Mouse (Mus musculus): ENCODE data around the gene Rras2. TPM values are rescaled to one million over a fixed set of nuclear protein-coding genes. Genes with fewer than 3 reads are reported as not detected.

Gene Rras2
- polyA plus RNA-seq, 1 experiment from 2014 or later, result 21.8 TPM

DNA sequence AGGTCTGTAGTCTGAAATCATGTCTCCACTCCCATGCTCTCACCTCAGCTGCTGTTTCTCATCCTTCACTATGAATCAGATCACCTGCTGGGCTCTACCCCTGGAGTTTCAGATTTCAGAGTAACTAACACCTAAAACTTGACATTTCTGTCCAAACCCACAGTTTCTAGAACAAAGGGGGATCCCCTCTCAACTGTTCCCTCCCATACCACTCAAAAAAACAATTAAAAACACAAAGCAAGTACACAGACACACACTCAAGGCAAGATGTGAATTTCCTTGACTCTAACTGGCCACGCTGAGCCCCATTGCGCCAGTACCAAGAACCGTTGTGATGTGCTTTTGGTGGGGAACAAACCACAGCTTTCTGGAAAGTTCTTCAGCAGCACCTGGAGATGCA lies 21.8 kb upstream of the Rras2 start:
- no peaks in the 10 kb centered on the region for H3K9me3 ChIP-seq
- H3K27me3 ChIP-seq, result no peaks in the 10 kb centered on the region
- H3K9ac ChIP-seq, result no peak overlapping the region
- 90% methylated on average over 3 of the region's 3 CpGs for WGBS
- H3K4me2 ChIP-seq (replicated peaks), result no peak overlapping the region
- no peak for ATAC-seq (ENCODE audit: low FRiP score, low read depth)
- H3K4me1 ChIP-seq, result no peaks in the 10 kb centered on the region
- no peak overlapping the region for H3K27ac ChIP-seq
- H3K36me3 ChIP-seq, result no peaks in the 10 kb centered on the region
- no peak overlapping the region for H3K4me3 ChIP-seq

DNA sequence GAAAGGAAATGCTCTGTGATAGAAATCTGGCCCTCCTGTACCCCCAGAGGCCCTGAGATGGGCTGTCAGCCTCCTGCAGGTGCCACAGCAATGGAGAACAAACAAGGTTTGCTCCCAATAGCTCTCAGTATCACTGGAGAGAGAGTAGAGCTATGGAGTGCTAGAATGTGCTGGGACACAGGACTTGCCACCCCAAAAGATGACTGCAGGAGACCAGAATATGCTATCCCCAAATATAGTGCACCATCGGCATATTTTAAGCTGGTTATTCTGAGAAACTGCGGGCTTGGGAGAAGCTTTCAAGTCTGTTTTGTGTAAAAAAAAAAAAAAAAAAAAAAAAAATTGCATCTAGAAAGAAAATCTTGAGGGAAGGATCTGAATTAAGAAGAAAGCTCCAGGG lies 20.7 kb upstream of the Rras2 start:
- Histone ChIP-seq H3K9ac (no peak overlapping the region), H3K9me3 (no peaks in the 10 kb centered on the region), H3K27ac (no peak overlapping the region), H3K4me2 (replicated peaks) (no peak overlapping the region), H3K36me3 (no peaks in the 10 kb centered on the region), H3K4me1 (no peaks in the 10 kb centered on the region), H3K4me3 (no peak overlapping the region), H3K27me3 (no peaks in the 10 kb centered on the region)
- ATAC-seq (ENCODE audit: low FRiP score, low read depth), result no peak
- 85% methylated on average over 2 of the region's 2 CpGs for WGBS

DNA sequence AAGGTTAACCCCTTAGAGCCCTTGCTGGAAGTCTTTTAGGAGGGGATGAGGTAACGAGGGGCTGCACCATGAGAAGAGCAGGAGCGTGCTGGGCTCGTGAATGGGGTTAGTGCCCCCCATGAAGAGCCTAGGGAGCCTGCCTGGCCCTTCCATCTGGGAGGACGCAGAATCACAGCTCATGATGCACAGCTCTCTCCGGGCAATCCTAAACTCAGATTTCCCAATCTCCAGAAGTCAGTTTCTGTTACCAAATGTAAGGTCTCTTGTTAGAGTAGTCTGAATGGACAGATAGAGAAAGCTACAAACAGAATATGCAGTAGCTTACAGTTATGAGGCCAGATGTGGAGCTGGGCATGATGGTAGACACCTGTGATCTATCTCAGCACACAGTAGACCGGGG lies 17.6 kb upstream of the Rras2 start:
- H3K4me2 ChIP-seq (replicated peaks), result no peak overlapping the region
- 31% methylated on average over 6 of the region's 6 CpGs for WGBS
- H3K36me3 ChIP-seq, result no peaks in the 10 kb centered on the region
- H3K27ac ChIP-seq, result no peak overlapping the region
- no peaks in the 10 kb centered on the region for H3K27me3 ChIP-seq
- H3K4me1 ChIP-seq, result no peaks in the 10 kb centered on the region
- H3K9me3 ChIP-seq, result no peaks in the 10 kb centered on the region
- H3K9ac ChIP-seq, result no peak overlapping the region
- no peak overlapping the region for H3K4me3 ChIP-seq
- ATAC-seq (ENCODE audit: low FRiP score, low read depth), result no peak

DNA sequence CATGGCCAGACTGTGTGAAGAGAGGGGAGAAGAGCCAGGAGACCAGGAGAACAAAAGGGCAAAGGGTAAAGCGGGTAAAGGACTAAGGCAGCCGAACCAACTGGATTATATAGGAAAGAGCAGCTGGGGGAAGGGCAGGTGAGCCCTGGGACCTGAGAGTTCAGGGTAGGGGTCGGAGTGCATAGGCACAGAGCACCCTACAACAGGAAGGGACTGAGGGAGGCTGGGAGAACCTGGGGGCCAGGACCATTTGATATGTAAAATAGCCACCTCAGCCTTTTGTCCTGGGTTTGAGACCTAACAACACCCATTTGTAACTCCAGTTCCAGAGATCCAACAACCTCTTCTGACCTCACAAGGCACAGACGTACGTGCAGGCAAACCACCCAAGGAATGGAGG lies 16.4 kb upstream of the Rras2 start:
- H3K27ac ChIP-seq, result no peak overlapping the region
- no peak overlapping the region for H3K4me2 ChIP-seq (replicated peaks)
- 24% methylated on average over 5 of the region's 5 CpGs for WGBS
- H3K9ac ChIP-seq, result no peak overlapping the region
- no peaks in the 10 kb centered on the region for H3K9me3 ChIP-seq
- H3K4me1 ChIP-seq, result no peaks in the 10 kb centered on the region
- no peak overlapping the region for H3K4me3 ChIP-seq
- no peaks in the 10 kb centered on the region for H3K36me3 ChIP-seq
- no peaks in the 10 kb centered on the region for H3K27me3 ChIP-seq
- no peak for ATAC-seq (ENCODE audit: low FRiP score, low read depth)

DNA sequence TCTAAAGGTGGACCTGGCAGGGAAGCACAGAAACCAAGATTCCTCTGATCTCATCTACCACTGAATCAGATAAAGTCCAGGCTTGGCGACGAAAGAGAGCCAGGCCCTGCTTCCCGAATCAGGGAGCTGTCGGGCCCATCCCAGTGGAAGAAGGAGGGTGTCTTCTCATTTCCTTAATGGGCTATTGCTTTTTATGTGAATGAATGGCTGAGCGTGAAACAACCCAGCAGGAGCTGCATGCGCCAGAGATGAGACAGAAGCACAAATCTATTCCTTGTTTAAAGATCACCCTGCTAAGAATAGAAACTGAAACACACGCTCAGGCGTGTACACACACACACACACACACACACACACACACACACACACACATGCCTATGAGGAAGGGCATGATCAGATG lies 14.7 kb upstream of the Rras2 start:
- no peak for ATAC-seq (ENCODE audit: low FRiP score, low read depth)
- no peak overlapping the region for H3K4me3 ChIP-seq
- H3K36me3 ChIP-seq, result no peaks in the 10 kb centered on the region
- H3K9ac ChIP-seq, result no peak overlapping the region
- no peak overlapping the region for H3K27ac ChIP-seq
- no peaks in the 10 kb centered on the region for H3K27me3 ChIP-seq
- H3K4me2 ChIP-seq (replicated peaks), result no peak overlapping the region
- WGBS, result 45% methylated on average over 8 of the region's 8 CpGs
- H3K9me3 ChIP-seq, result no peaks in the 10 kb centered on the region
- no peaks in the 10 kb centered on the region for H3K4me1 ChIP-seq

DNA sequence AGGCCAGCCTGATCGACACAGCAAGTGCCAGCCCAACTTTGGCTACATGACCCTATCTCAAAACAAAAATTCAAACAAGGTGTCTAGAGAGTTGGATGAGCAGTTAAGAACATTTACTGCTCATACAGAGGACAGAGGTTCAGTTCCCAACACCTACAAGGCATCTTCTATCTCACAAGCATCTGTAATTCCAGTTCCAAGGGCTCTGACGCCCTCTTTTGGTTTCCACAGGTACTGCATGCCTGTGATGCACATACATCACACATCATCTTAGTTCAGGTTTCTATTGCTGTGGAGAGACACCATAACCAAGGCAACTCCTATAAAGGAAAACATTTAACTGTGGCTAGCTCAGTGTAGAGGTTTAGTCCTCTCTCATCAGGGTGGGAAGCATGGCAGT lies 11.7 kb upstream of the Rras2 start:
- no peak for ATAC-seq (ENCODE audit: low FRiP score, low read depth)
- no peak overlapping the region for H3K4me3 ChIP-seq
- H3K4me2 ChIP-seq (replicated peaks), result no peak overlapping the region
- no peaks in the 10 kb centered on the region for H3K27me3 ChIP-seq
- H3K27ac ChIP-seq, result no peak overlapping the region
- 55% methylated on average over 2 of the region's 2 CpGs for WGBS
- H3K36me3 ChIP-seq, result no peaks in the 10 kb centered on the region
- H3K9me3 ChIP-seq, result no peaks in the 10 kb centered on the region
- no peaks in the 10 kb centered on the region for H3K4me1 ChIP-seq
- no peak overlapping the region for H3K9ac ChIP-seq

DNA sequence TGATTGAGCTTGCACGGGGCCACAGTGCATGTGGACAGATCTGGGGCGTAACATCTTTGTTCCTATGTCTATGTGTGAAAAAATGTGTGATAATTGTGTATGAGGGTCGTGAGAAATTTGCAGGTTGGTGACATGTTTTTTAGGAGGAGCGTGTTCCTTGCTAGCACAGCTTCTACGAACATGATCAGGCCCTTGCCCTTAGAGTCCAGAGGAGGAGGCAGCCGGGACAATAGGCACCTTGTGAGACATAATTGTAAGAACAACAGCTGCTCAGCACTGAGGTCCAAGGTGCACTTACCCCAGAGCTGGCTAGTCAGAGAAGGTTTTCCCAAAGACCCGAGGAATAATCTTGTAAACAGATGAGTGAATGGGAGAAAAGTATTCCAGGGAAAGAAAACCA lies 599 bp upstream of the Rras2 start:
- no peak overlapping the region for H3K27ac ChIP-seq
- H3K9ac ChIP-seq, result no peak overlapping the region
- H3K27me3 ChIP-seq, result no peaks in the 10 kb centered on the region
- H3K4me3 ChIP-seq, result peak overlapping the region; percentile 84
- no peak for ATAC-seq (ENCODE audit: low FRiP score, low read depth)
- WGBS, result 39% methylated on average over 7 of the region's 7 CpGs
- no peaks in the 10 kb centered on the region for H3K36me3 ChIP-seq
- H3K9me3 ChIP-seq, result no peaks in the 10 kb centered on the region
- peak overlapping the region; percentile 79 for H3K4me2 ChIP-seq (replicated peaks)
- H3K4me1 ChIP-seq, result peaks cover 18% of the 10 kb centered on the region

DNA sequence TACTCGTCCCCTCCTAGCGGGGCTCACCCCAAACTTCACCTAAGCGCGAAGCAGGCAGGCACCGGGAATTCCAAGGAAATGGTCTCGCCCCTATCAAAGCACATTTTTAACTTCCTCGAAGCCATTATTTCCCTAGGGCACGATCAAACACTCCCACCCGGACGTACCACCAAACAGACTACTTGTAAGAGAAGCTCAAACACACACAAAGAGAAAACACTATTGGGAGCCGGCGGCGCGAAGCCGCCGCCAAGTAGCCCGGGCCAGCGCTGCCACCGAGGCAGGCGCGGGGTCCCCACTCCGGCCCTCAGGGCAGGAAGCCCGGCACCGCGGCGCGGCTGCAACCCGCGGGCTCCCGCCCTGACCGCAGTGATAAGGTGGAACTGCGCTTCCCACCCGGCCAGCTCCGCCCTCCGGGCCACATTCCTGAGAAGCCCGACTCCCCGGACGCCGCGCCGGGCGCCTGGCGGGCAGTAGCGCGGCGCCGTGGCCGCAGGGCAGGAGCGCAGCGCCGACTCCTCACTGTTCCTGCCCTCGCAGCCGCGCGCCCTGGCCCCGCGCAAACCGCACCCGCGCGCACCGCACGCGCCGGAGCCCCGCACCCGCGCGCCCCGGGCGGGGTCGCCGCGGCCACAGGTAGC lies 750 bp downstream of the Rras2 start:
- under 1% methylated on average over 63 of the region's 74 CpGs for WGBS
- Histone ChIP-seq H3K27me3 (no peaks in the 10 kb centered on the region), H3K27ac (peak overlapping the region; percentile 86), H3K4me3 (peak overlapping the region; percentile 84), H3K4me1 (peaks cover 18% of the 10 kb centered on the region), H3K9me3 (no peaks in the 10 kb centered on the region), H3K36me3 (no peaks in the 10 kb centered on the region), H3K9ac (peak overlapping the region; percentile 86), H3K4me2 (replicated peaks) (peak overlapping the region; percentile 79)
- ATAC-seq (ENCODE audit: low FRiP score, low read depth), result peak; percentile 69

DNA sequence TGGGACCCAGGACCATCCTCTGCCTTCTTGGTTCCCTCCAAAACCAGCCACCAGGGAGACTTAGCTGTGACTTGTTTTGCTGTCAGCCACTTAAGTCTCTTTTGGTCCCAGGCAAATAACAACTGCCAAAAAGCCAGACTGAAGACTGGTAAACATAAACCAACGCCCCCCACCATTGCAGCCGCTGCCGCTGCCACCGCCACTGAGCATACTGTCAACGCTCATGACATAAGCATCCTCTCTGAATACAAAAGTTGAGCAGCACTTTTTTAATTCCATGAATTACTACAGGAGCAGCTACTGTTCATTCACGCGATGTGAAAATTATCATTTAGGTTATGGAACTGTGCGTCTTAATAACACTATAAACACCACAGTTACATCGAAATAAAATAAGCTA lies 1.6 kb downstream of the Rras2 start:
- peaks cover 18% of the 10 kb centered on the region for H3K4me1 ChIP-seq
- no peaks in the 10 kb centered on the region for H3K27me3 ChIP-seq
- ATAC-seq (ENCODE audit: low FRiP score, low read depth), result no peak
- peak overlapping the region; percentile 84 for H3K4me3 ChIP-seq
- no peak overlapping the region for H3K27ac ChIP-seq
- H3K36me3 ChIP-seq, result no peaks in the 10 kb centered on the region
- H3K9me3 ChIP-seq, result no peaks in the 10 kb centered on the region
- peak overlapping the region; percentile 79 for H3K4me2 ChIP-seq (replicated peaks)
- no peak overlapping the region for H3K9ac ChIP-seq
- 17% methylated on average over 9 of the region's 9 CpGs for WGBS

DNA sequence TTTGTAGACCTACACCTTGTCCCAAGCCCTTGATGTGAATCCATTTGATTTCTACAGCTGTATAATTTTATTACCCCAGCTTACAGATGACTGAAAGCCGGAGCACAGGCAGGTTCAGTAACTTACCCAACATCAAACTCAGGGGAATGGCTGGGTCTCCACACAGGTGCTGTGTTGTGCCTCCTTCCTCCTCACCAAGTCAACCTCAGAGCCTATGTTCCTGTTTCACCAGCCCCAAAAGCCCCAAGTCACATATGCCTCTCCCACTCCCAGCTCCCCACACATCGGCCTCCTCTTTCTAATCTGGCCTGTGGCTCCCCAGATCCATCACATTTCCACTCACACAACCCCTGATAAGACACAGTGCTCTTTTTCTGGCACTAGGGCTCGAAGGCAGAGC lies 2.6 kb downstream of the Rras2 start:
- Histone ChIP-seq H3K4me2 (replicated peaks) (no peak overlapping the region), H3K27ac (no peak overlapping the region), H3K27me3 (no peaks in the 10 kb centered on the region), H3K4me1 (peaks cover 18% of the 10 kb centered on the region), H3K9me3 (no peaks in the 10 kb centered on the region), H3K4me3 (no peak overlapping the region), H3K9ac (no peak overlapping the region), H3K36me3 (no peaks in the 10 kb centered on the region)
- no peak for ATAC-seq (ENCODE audit: low FRiP score, low read depth)
- 73% methylated on average over 3 of the region's 3 CpGs for WGBS

DNA sequence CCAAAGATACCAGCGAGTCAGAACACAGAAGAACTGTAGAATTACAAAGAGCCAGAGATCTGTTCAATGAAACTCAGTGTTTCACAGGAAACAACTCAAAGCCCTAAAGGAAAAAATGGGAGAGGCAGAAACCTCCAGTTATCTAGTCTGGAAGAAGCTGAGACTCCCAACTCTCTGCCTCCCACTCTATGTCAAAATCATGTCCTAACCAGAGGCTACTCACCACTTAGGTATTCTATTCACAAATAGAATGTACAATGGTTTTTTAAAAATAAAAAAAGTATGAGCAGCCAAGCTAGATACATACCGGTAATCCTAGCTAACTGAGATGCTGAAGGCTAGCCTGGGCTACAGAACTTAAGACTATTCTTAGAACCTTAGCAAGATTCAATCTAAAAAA lies 3.3 kb downstream of the Rras2 start:
- Histone ChIP-seq H3K36me3 (no peaks in the 10 kb centered on the region), H3K4me3 (no peak overlapping the region), H3K9ac (no peak overlapping the region), H3K27me3 (no peaks in the 10 kb centered on the region), H3K4me1 (peaks cover 18% of the 10 kb centered on the region), H3K27ac (no peak overlapping the region), H3K4me2 (replicated peaks) (no peak overlapping the region), H3K9me3 (no peaks in the 10 kb centered on the region)
- 93% methylated on average over 2 of the region's 2 CpGs for WGBS
- ATAC-seq (ENCODE audit: low FRiP score, low read depth), result no peak

DNA sequence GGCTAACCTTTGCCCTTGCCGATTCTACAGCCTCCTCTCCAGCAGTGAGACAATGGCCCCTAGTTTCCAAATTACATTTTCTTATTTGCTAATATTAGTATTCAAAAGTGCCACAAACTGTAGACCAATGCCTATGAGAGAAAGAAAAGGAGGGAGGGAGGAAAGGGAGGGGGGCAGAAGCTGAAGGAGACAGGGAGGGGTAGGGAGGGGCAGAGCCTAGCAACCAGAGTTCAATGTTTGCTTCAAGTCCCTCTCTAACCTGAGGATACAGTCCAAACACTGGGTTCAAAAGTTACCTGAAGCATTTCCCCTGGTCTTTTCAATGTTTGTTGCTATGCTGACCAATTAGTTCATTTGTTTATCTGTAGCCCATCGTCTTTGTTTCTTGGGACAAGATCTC lies 7.1 kb downstream of the Rras2 start:
- no peak overlapping the region for H3K4me3 ChIP-seq
- H3K36me3 ChIP-seq, result no peaks in the 10 kb centered on the region
- H3K27me3 ChIP-seq, result no peaks in the 10 kb centered on the region
- WGBS, result 80% methylated on average over 2 of the region's 2 CpGs
- H3K4me1 ChIP-seq, result peaks cover 5% of the 10 kb centered on the region
- H3K27ac ChIP-seq, result no peak overlapping the region
- no peaks in the 10 kb centered on the region for H3K9me3 ChIP-seq
- no peak overlapping the region for H3K9ac ChIP-seq
- H3K4me2 ChIP-seq (replicated peaks), result no peak overlapping the region
- no peak for ATAC-seq (ENCODE audit: low FRiP score, low read depth)

DNA sequence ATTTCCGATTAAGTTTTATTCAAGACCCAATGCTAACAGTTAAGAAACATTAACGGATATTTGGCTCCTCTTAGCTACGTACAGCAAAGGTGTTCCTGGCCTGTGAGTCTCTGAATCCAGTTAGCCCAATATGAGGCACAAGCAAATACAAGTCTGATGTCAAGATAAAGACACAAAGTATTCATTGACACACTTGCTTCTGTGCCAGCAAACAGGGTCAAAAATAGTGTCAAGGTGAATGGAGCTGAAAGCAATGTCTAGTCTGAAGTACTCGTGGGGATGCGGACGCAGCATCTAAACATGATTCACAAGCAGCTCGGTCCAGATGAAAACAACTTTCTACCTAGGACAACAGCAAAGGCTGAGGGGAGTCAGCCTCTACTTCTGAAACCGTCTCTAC lies 11.7 kb downstream of the Rras2 start:
- Histone ChIP-seq H3K4me1 (no peaks in the 10 kb centered on the region), H3K4me2 (replicated peaks) (no peak overlapping the region), H3K27me3 (no peaks in the 10 kb centered on the region), H3K27ac (no peak overlapping the region), H3K9ac (no peak overlapping the region), H3K4me3 (no peak overlapping the region), H3K9me3 (no peaks in the 10 kb centered on the region), H3K36me3 (no peaks in the 10 kb centered on the region)
- no peak for ATAC-seq (ENCODE audit: low FRiP score, low read depth)
- 90% methylated on average over 8 of the region's 8 CpGs for WGBS

All from limb, embryonic 13.5 days (tissue).